Mouse (Mus musculus): ENCODE results near the gene Jag2. TPM values are rescaled to one million over a fixed set of nuclear protein-coding genes. Genes with fewer than 3 reads are reported as not detected.
A peak's percentile ranks its signal among the peaks of the same experiment; 100 is the strongest.

The Jag2 gene
- 16.4 and 18.4 TPM in 2 replicates for polyA plus RNA-seq (2015; fragmentation: Nextera tagmentation; extraction: Ambion mirVana)

DNA sequence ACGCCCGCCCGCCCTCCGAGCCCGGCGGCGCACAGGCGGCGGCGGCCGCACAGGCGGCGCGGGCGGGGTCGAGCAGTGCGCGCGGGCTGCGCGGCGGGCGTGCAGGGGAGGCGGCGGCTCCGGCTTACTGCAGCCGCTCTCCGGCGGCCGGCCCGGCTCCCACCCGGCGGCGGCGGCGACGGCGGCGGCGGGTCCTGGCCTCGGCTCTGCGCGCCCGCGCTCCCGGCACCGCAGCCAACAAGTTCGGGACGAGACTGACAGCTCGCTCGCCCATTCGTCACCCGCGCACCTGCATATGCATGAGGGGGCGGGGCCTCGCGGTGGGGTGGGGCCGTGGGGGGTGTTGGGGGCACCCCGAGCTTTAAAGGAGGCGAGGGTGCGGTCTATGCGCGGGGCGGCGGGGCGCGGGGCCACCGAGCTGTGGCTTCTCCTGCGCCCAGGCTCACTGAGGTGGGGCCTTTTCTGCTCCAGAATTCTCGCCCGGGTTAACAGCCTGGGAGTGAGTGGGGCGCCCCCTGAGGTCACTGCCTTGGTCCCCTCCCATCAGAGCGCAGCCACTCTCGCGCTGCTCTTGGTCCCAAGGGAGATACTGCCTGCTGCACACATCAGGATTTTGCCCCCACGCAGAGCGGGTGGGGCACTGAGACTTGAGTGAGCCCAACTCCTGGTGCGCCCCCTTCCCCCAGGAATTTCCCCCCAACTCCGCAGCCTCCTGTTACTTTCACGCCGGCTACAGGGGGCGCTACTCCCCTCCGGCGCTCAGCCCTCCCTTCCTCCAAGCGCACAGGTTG lies at the start of gene Jag2:
Gene Jag2 (minus strand): TSS at position 215 of the 791 bp plus-strand sequence.
- Histone ChIP-seq H3K27ac (peak within 1 kb of the TSS; percentile 87), H3K9me3 (no peaks in the 10 kb centered on the region), H3K36me3 (replicated peaks) (no peaks in the 10 kb centered on the region), H3K4me2 (peak within 1 kb of the TSS; percentile 90), H3K27me3 (replicated peaks) (0 out of 2 replicates have a peak, but pooled peaks cover 5% of the 10 kb centered on the region), H3K4me1 (peaks cover 32% of the 10 kb centered on the region), H3K4me3 (peak within 1 kb of the TSS; percentile 77), H3K9ac (peak within 1 kb of the TSS; percentile 69)
- ATAC-seq (replicated peaks): peak; percentile 79
- under 1% methylated on average over 65 of the region's 85 CpGs for WGBS

DNA sequence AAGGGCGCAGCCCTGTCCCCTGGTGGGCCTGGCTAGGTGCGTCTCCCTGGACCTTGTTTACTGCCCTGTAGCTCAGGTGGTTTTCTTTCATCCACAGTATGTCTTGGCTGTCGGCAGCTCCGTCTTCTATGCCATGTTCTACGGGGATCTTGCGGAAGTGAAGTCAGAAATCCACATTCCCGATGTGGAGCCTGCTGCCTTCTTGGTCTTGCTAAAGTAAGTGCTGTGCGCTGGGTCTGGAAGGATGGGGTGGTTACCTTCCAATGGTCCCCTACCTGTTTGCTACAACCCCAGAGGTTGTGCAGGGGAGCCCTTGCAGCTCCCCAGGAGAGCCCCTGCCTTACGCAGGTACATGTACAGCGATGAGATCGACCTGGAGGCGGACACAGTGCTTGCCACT lies 47.6 kb upstream of the Jag2 start:
- 45% methylated on average over 12 of the region's 12 CpGs for WGBS
- ATAC-seq (replicated peaks): peak; percentile 9; the same call in 1 of the 2 replicates
- Histone ChIP-seq H3K27ac (peak overlapping the region; percentile 95), H3K4me1 (peaks cover 20% of the 10 kb centered on the region), H3K36me3 (replicated peaks) (peaks cover 41% of the 10 kb centered on the region), H3K4me3 (peak overlapping the region; percentile 61), H3K9ac (peak overlapping the region; percentile 72), H3K9me3 (no peaks in the 10 kb centered on the region), H3K27me3 (replicated peaks) (no peaks in the 10 kb centered on the region), H3K4me2 (peak overlapping the region; percentile 74)

DNA sequence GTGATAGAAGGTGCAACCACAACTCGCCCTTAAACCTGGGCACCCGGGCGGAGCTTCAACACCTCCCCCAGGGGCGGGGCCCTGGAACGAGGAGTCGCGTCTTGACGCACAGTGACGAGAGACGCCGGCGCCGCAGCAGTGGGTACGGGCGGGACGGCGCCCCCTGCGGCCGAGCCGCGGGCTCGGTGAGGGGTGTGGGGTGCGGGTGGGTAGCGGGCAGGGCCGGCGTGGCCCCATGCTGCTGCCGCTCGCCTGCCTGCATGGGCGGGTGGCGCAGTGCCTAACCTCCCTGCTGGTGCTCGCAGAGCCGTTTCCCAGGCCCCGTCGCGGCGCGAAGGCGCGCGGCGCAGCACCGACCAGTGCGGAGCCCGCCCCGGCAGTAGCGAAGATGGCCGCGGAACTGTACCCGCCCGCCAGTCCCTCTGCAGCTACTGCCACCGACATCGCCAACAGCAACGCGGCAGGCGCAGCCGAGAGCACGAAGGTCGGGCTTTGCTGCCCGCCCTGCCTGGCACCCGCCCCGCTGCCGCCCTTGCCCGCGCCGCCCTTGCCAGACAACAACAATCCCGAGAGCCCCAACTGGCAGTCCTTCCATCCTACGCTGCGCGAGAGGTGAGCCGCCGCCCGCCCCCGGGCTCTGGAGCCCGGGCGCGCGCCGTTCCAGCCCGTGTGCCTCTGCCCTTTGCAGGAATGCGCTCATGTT lies 46.9 kb upstream of the Jag2 start, which contains the start of gene Btbd6:
Gene Btbd6 (plus strand): TSS at position 112 of the 703 bp plus-strand sequence.
- H3K4me1 ChIP-seq: peaks cover 20% of the 10 kb centered on the region
- H3K27me3 ChIP-seq (replicated peaks): no peaks in the 10 kb centered on the region
- H3K36me3 ChIP-seq (replicated peaks): peaks cover 47% of the 10 kb centered on the region
- peak within 1 kb of the TSS; percentile 74 for H3K4me2 ChIP-seq
- peak within 1 kb of the TSS; percentile 61 for H3K4me3 ChIP-seq
- no peaks in the 10 kb centered on the region for H3K9me3 ChIP-seq
- peak; percentile 97 for ATAC-seq (replicated peaks)
- under 1% methylated on average over 77 of the region's 80 CpGs for WGBS
- H3K27ac ChIP-seq: peak within 1 kb of the TSS; percentile 95
- H3K9ac ChIP-seq: peak within 1 kb of the TSS; percentile 72

DNA sequence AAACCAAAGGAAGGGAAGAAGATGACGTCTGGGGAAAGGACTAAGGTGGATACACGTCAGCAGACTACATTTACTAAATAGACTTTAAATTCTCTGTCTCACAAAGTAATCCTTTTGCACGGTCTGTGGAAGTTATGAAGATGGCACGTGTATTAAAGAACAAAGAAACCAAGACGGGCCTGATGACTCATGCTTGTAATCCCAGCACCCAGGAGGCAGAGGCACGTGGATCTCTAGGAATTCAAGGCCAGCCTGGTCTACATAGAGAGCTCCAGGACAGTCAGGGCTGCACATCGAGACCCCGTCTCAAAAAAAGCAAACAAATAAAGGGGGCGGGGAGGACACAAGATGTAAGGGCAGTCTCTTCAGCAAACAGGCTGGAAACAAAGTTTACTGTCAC lies 45.2 kb upstream of the Jag2 start:
- Histone ChIP-seq H3K27me3 (replicated peaks) (no peaks in the 10 kb centered on the region), H3K9me3 (no peaks in the 10 kb centered on the region), H3K36me3 (replicated peaks) (peaks cover 48% of the 10 kb centered on the region), H3K4me3 (no peak overlapping the region), H3K4me2 (no peak overlapping the region), H3K9ac (no peak overlapping the region), H3K4me1 (peaks cover 20% of the 10 kb centered on the region), H3K27ac (no peak overlapping the region)
- no peak for ATAC-seq (replicated peaks)
- 90% methylated on average over 9 of the region's 9 CpGs for whole genome bisulfite sequencing

DNA sequence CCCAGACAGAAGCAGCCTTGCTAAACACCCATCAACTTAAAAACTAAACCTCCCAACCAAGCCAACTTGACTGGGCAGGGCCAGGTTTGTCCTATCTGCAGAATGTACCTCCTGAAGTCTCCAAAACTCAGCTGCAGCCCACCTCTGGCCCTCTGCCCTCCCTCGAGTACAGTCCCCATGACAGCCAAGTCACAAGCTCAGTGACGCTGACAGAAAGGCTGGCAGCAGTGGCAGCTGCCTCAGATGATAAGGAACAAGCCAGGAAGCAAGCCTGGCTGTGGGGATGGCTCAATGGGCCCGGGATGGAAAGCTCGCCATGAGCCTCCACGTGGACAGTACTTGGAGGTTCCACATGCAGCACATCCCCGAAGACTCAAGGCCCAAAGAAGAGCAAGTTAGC lies 40.0 kb upstream of the Jag2 start:
- Histone ChIP-seq H3K9ac (no peak overlapping the region), H3K4me1 (no peaks in the 10 kb centered on the region), H3K27ac (no peak overlapping the region), H3K9me3 (no peaks in the 10 kb centered on the region), H3K4me3 (no peak overlapping the region), H3K36me3 (replicated peaks) (peaks cover 72% of the 10 kb centered on the region), H3K27me3 (replicated peaks) (no peaks in the 10 kb centered on the region), H3K4me2 (no peak overlapping the region)
- no peak for ATAC-seq (replicated peaks)
- WGBS: 96% methylated on average over 6 of the region's 6 CpGs

DNA sequence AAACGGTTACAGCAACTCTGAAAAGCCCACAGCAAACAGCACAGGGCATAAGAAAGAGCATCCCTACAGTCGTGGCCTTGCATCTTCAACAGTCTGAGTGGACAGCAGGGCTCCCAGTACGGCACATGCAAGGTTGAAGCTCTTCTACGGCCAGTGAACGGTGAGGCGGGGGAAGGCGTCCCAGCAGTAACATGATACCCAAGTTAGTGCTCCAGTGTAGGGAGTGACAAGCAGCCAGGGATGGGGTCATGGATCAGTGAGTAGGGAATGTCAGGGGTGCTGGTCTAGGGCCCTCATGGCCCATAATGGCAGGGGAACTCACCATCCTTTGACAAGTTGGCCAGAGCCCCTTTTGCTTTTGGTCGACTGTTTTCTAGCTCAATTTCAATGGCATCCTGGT lies 39.4 kb upstream of the Jag2 start:
- no peak overlapping the region for H3K27ac ChIP-seq
- no peaks in the 10 kb centered on the region for H3K4me1 ChIP-seq
- no peaks in the 10 kb centered on the region for H3K9me3 ChIP-seq
- H3K4me2 ChIP-seq: no peak overlapping the region
- no peak for ATAC-seq (replicated peaks)
- H3K36me3 ChIP-seq (replicated peaks): peaks cover 78% of the 10 kb centered on the region
- no peak overlapping the region for H3K4me3 ChIP-seq
- H3K9ac ChIP-seq: no peak overlapping the region
- no peaks in the 10 kb centered on the region for H3K27me3 ChIP-seq (replicated peaks)
- 58% methylated on average over 8 of the region's 8 CpGs for WGBS

DNA sequence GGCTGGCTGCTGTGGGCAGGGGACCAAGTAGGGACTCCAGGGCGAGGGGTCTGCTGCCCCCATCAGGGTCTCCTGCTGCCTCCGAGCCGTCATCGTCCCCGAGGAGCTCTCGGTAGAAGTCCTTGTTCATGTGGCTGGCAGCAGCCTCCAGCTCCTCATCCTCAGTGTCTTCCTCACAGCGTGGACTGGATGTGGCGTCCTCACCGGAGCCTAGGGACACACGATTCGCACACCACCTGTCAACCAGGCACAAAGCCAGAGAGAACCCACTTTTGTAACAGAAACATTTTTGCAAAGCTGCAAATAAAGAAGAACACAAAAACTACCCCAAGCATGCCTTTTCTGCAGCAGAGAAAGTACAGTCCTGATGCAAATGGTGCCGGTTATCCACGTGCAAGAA lies 36.2 kb upstream of the Jag2 start:
- no peak overlapping the region for H3K4me2 ChIP-seq
- no peak overlapping the region for H3K9ac ChIP-seq
- no peak overlapping the region for H3K27ac ChIP-seq
- H3K27me3 ChIP-seq (replicated peaks): no peaks in the 10 kb centered on the region
- peaks cover 75% of the 10 kb centered on the region for H3K36me3 ChIP-seq (replicated peaks)
- ATAC-seq (replicated peaks): no peak
- no peaks in the 10 kb centered on the region for H3K9me3 ChIP-seq
- 89% methylated on average over 13 of the region's 13 CpGs for WGBS
- H3K4me3 ChIP-seq: no peak overlapping the region
- no peaks in the 10 kb centered on the region for H3K4me1 ChIP-seq

DNA sequence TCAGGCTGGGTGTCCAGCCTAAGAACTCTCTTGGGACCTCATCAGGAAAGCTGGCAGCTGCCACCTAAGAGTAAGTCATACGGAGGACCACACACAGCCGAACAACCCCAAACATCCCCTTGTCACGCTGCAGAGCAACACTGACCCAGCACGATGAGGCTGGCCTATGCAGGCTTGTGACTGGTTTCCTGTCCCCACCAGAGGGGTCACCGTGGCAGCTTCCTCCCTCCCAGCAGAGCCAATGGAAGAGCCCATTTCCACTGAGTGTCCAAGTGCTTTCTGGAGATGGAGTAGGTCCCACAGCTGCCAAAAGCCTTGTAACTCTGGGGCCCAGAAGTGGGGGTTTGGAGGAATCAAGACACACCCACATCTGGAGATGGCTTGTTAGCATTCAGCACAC lies 32.3 kb upstream of the Jag2 start:
- Histone ChIP-seq H3K4me3 (no peak overlapping the region), H3K27ac (no peak overlapping the region), H3K9me3 (no peaks in the 10 kb centered on the region), H3K4me2 (no peak overlapping the region), H3K36me3 (replicated peaks) (peaks cover 54% of the 10 kb centered on the region), H3K27me3 (replicated peaks) (no peaks in the 10 kb centered on the region), H3K9ac (no peak overlapping the region), H3K4me1 (no peaks in the 10 kb centered on the region)
- no peak for ATAC-seq (replicated peaks)
- 62% methylated on average over 5 of the region's 5 CpGs for WGBS

DNA sequence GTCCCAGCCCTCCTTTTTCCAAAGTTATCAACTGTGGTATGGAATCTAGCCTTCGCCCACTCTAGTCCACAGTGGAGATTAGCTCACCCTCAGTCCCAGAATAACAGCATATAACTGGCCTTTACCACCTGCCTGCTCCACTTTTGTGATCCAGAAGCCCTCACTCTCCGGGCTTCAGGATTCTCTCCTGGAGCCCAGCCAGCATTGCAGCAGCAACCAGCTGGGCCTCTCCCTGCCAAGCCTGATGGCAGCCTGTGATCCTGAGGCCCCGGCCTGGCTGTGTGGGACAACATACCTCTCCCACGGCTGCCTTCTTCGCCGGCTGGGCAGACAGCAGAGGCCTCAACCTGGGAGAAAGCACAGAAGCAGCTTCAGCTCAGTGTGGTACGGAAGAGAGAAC lies 31.9 kb upstream of the Jag2 start:
- Histone ChIP-seq H3K9ac (no peak overlapping the region), H3K27me3 (replicated peaks) (no peaks in the 10 kb centered on the region), H3K4me3 (no peak overlapping the region), H3K9me3 (no peaks in the 10 kb centered on the region), H3K27ac (no peak overlapping the region), H3K4me1 (no peaks in the 10 kb centered on the region), H3K4me2 (no peak overlapping the region), H3K36me3 (replicated peaks) (peaks cover 54% of the 10 kb centered on the region)
- no peak for ATAC-seq (replicated peaks)
- WGBS: 76% methylated on average over 7 of the region's 7 CpGs

DNA sequence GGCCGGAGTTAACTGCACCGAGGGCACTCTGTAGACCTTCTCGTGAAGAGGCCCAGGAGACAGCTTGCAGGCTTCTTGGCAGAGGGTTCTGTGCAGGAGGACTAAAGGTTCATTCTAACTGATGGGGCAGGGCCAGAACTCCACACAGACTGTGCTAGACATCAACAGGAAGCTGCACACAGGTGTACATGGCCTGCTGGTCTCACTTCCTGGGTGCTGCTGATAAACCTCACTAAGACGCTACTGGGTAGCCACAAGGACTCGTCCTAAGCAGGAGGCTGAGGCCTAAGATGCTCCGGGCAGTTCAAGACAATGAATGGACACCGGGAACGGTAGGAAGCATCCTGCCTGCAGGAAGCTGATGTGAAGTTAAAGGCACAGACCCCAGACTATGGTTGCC lies 29.8 kb upstream of the Jag2 start:
- Histone ChIP-seq H3K4me3 (no peak overlapping the region), H3K9ac (no peak overlapping the region), H3K27me3 (replicated peaks) (no peaks in the 10 kb centered on the region), H3K4me1 (no peaks in the 10 kb centered on the region), H3K9me3 (no peaks in the 10 kb centered on the region), H3K27ac (no peak overlapping the region), H3K4me2 (no peak overlapping the region), H3K36me3 (replicated peaks) (peaks cover 38% of the 10 kb centered on the region)
- WGBS: 87% methylated on average over 8 of the region's 8 CpGs
- no peak for ATAC-seq (replicated peaks)

DNA sequence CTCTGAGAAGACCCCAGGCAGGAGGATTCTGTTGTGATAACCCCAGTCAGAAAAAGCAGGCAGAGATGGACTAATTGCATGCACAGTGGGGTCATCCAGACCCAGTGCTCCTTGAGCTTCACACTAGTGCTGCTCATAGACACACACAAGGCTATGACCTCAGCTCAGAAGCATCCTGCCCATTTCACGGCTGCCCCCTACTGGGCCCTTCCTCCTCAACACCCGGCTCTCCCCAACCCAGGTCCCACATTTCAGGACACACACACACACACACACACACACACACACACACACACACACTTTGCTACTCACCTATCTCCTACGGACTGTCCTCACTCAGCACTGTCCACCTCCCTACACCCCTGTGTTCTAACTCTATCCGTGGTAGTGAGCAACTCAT lies 28.7 kb upstream of the Jag2 start:
- H3K9ac ChIP-seq: no peak overlapping the region
- no peaks in the 10 kb centered on the region for H3K9me3 ChIP-seq
- no peak overlapping the region for H3K27ac ChIP-seq
- no peaks in the 10 kb centered on the region for H3K4me1 ChIP-seq
- 30% methylated on average over 4 of the region's 4 CpGs for WGBS
- no peak for ATAC-seq (replicated peaks)
- H3K36me3 ChIP-seq (replicated peaks): peaks cover 29% of the 10 kb centered on the region
- no peak overlapping the region for H3K4me3 ChIP-seq
- no peaks in the 10 kb centered on the region for H3K27me3 ChIP-seq (replicated peaks)
- no peak overlapping the region for H3K4me2 ChIP-seq

DNA sequence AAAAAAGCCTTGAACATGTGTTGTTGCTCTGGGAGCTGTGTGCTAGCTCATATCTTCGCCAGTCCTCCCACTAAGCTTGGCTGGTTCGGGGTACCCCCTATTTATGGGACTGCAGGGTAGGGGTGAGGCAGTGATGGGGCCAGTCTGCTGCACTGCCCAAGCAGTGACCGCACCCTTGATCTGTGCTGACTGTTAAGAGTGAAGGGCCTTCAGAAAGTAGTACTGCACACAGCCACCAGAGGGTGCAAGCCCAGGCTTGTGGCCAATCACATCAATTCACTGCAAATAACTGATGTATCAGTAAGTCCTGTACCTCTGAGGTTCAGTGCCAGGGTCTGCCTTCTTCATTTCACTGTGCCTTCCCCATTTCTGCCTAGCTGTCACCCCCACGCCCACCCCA lies 26.2 kb upstream of the Jag2 start:
- H3K36me3 ChIP-seq (replicated peaks): peaks cover 7% of the 10 kb centered on the region; the same call in 1 of the 2 replicates
- no peak overlapping the region for H3K9ac ChIP-seq
- 34% methylated on average over 4 of the region's 4 CpGs for WGBS
- no peak overlapping the region for H3K4me3 ChIP-seq
- H3K27me3 ChIP-seq (replicated peaks): no peaks in the 10 kb centered on the region
- H3K9me3 ChIP-seq: no peaks in the 10 kb centered on the region
- H3K4me2 ChIP-seq: no peak overlapping the region
- ATAC-seq (replicated peaks): 0 out of 2 replicates have a peak, but pooled peaks have one; percentile 24
- no peak overlapping the region for H3K27ac ChIP-seq
- H3K4me1 ChIP-seq: peaks cover 10% of the 10 kb centered on the region

Measured in midbrain, embryonic 15.5 days (tissue).